In genomic region chr3:122140589-122141400, GRCm38 (mm10) we compare ENCODE assay signal across 9 mouse cellular contexts.
DNase-seq lines count a peak whose midpoint lies in the region; ATAC-seq and TF ChIP-seq lines count a peak whose summit lies in the region.
"Had no signal": no experiment of that assay in that cellular context is flagged by ENCODE, and none has a peak within 500 bp of the region (broad histone marks: within the 10 kb centered on the region; RNA-seq: fewer than 3 reads in every experiment).

No protein-coding gene starts in this region.

- H3K4me3 ChIP-seq in thymus, adult 2 months (ENCODE audit: control insufficient read depth, insufficient read depth, low read length), result no peak overlapping the region
- no peak overlapping the region for H3K4me3 ChIP-seq in cerebellum, adult 2 months (replicated peaks; ENCODE audit: insufficient read depth, low read depth, low read length)
- no peak overlapping the region for H3K4me3 ChIP-seq in intestine, embryonic 15.5 days (replicated peaks)
- H3K4me3 ChIP-seq in midbrain, embryonic 15.5 days, result no peak overlapping the region

- no peaks in the 10 kb centered on the region for H3K9me3 ChIP-seq in intestine, embryonic 15.5 days
- no peaks in the 10 kb centered on the region for H3K9me3 ChIP-seq in midbrain, embryonic 15.5 days

- no peak overlapping the region for H3K9ac ChIP-seq in intestine, embryonic 15.5 days
- no peak overlapping the region for H3K9ac ChIP-seq in midbrain, embryonic 15.5 days

- no peaks in the 10 kb centered on the region for H3K27me3 ChIP-seq in thymus, adult 2 months (ENCODE audit: control insufficient read depth, insufficient read depth, low read length)
- H3K27me3 ChIP-seq in cerebellum, adult 2 months (ENCODE audit: control insufficient read depth, insufficient read depth, low read length), result no peaks in the 10 kb centered on the region
- no peaks in the 10 kb centered on the region for H3K27me3 ChIP-seq in intestine, embryonic 15.5 days (replicated peaks)
- no peaks in the 10 kb centered on the region for H3K27me3 ChIP-seq in midbrain, embryonic 15.5 days (replicated peaks)

- no peaks in the 10 kb centered on the region for H3K36me3 ChIP-seq in thymus, adult 2 months (ENCODE audit: control insufficient read depth, insufficient read depth, low read length)
- H3K36me3 ChIP-seq in intestine, embryonic 15.5 days, result no peaks in the 10 kb centered on the region
- H3K36me3 ChIP-seq in midbrain, embryonic 15.5 days (replicated peaks), result no peaks in the 10 kb centered on the region

- no peak overlapping the region for H3K4me2 ChIP-seq in intestine, embryonic 15.5 days (replicated peaks)
- no peak overlapping the region for H3K4me2 ChIP-seq in midbrain, embryonic 15.5 days

- no peaks in the 10 kb centered on the region for H3K4me1 ChIP-seq in thymus, adult 2 months (replicated peaks; ENCODE audit: control insufficient read depth, insufficient read depth, low read length)
- H3K4me1 ChIP-seq in cerebellum, adult 2 months (ENCODE audit: control insufficient read depth, insufficient read depth, low read length), result no peaks in the 10 kb centered on the region; the same call in 1 of the 2 replicates
- H3K4me1 ChIP-seq in intestine, embryonic 15.5 days (replicated peaks), result no peaks in the 10 kb centered on the region
- no peaks in the 10 kb centered on the region for H3K4me1 ChIP-seq in midbrain, embryonic 15.5 days

- peak; percentile 49; the same call in 1 of the 2 replicates for ATAC-seq in intestine, embryonic 15.5 days
- ATAC-seq in midbrain, embryonic 15.5 days (replicated peaks), result peak; percentile 50; the same call in 1 of the 2 replicates
- ATAC-seq in megakaryocyte, adult 5-6 weeks (ENCODE audit: poor library complexity, severe bottlenecking), result no peak

- 75% methylated on average over 18 of the region's 18 CpGs for WGBS in thymus, adult 2 months
- 70% methylated on average over 18 of the region's 18 CpGs for WGBS in cerebellum, adult 2 months
- WGBS in intestine, embryonic 15.5 days, result 67% methylated on average over 18 of the region's 18 CpGs
- WGBS in midbrain, embryonic 15.5 days, result 68% methylated on average over 18 of the region's 18 CpGs

- intact Hi-C loops in left cerebral cortex, postnatal 25 days (cut with DNase I), result loop anchor here (1.0 kb wide), 1 partner anchor 255 kb away; no protein-coding TSS in a partner anchor

- peak; percentile 10 for DNase-seq in thymus, adult 2 months
- DNase-seq in thymus, adult 18-20 months, result no peak
- DNase-seq in cerebellum, adult 2 months, result peak; percentile 42 to 50
- peak; percentile 29 to 71 for DNase-seq in frontal cortex, postnatal 36 days (ENCODE audit: low spot score in 2 of 2)
- peak; percentile 37 to 45 for DNase-seq in left cerebral cortex, postnatal 25 days (ENCODE audit: low spot score in 2 of 2)

- no peak overlapping the region for H3K27ac ChIP-seq in thymus, adult 2 months (ENCODE audit: control insufficient read depth, insufficient read depth, low read length)
- H3K27ac ChIP-seq in cerebellum, adult 2 months (ENCODE audit: insufficient read depth, low read length), result no peak overlapping the region
- no peak overlapping the region for H3K27ac ChIP-seq in intestine, embryonic 15.5 days
- H3K27ac ChIP-seq in midbrain, embryonic 15.5 days, result no peak overlapping the region
- H3K27ac ChIP-seq: macrophage had no signal

- no peak for TF ChIP-seq CTCF in thymus, adult 2 months (IDR thresholded peaks at IDR 0.05; ENCODE audit: borderline replicate concordance, control insufficient read depth, extremely low read depth, insufficient read depth, low read length, poor library complexity)
- peak; percentile 55; the same call in 1 of the 2 replicates for TF ChIP-seq CTCF in cerebellum, adult 2 months (IDR thresholded peaks at IDR 0.05; ENCODE audit: borderline replicate concordance, insufficient read depth, low read depth, low read length)

- no peak for TF ChIP-seq POLR2A in thymus, adult 2 months (IDR thresholded peaks at IDR 0.05; ENCODE audit: control insufficient read depth, extremely low read depth, insufficient read depth, low read length, poor library complexity)
- no peak for TF ChIP-seq POLR2A in cerebellum, adult 2 months (IDR thresholded peaks at IDR 0.05; ENCODE audit: borderline replicate concordance, insufficient read depth, low read length)

Comparison
In these comparisons a context has a peak if more than half of its experiments do, and no peak if none do; other contexts are left out.
1. DNase-seq: peak in thymus, adult 2 months (single experiment), cerebellum, adult 2 months (2 of 2), frontal cortex, postnatal 36 days (2 of 2) and left cerebral cortex, postnatal 25 days (2 of 2); none in thymus, adult 18-20 months (0 of 2).